Mouse (Mus musculus) stomach, postnatal 0 days (tissue): ENCODE measurements around the gene Map3k15. TPM values are rescaled to one million over a fixed set of nuclear protein-coding genes. Genes with fewer than 3 reads are reported as not detected.

Experiments used
- ATAC-seq: fragments of 200-750 bp; cut with Nextera tagmentation; 2 replicates; pipeline ENCODE4 v1.8.0; 2017; ENCODE audit not compliant: low FRiP score, low TSS enrichment
- DNase-seq: peaks from one replicate; pipeline ENCODE4 v3.0.0-alpha.2; 2016; ENCODE audit warnings: low spot score
- H3K27ac ChIP-seq: fragments of 300-500 bp; sonication (generic); replicated peaks from 2 replicates; pipeline ENCODE4 v1.5.1; 2014; ENCODE audit warnings: mild to moderate bottlenecking, control low read depth
- H3K27me3 ChIP-seq: fragments of 300-500 bp; sonication (generic); 2 replicates; pipeline ENCODE4 v1.6.1; 2014; ENCODE audit warnings: low read length; ENCODE audit not compliant: control insufficient read depth, insufficient read depth
- H3K36me3 ChIP-seq: fragments of 300-500 bp; sonication (generic); 2 replicates; pipeline ENCODE4 v1.6.1; 2014; ENCODE audit warnings: low read length, mixed read lengths; ENCODE audit not compliant: control insufficient read depth, insufficient read depth
- H3K4me1 ChIP-seq: fragments of 300-500 bp; sonication (generic); replicated peaks from 2 replicates; pipeline ENCODE4 v1.6.1; 2014; ENCODE audit warnings: antibody characterized with exemption; ENCODE audit not compliant: control insufficient read depth, insufficient read depth
- H3K4me2 ChIP-seq: fragments of 300-500 bp; sonication (generic); replicated peaks from 2 replicates; pipeline ENCODE4 v1.6.1; 2014; ENCODE audit warnings: low read depth, mild to moderate bottlenecking, control low read depth, moderate library complexity
- H3K4me3 ChIP-seq: fragments of 300-500 bp; sonication (generic); 2 replicates; pipeline ENCODE4 v1.5.1; 2014; ENCODE audit warnings: low read depth, low read length, control low read depth
- H3K9ac ChIP-seq: fragments of 300-500 bp; sonication (generic); 2 replicates; pipeline ENCODE4 v1.6.1; 2014; ENCODE audit warnings: mild to moderate bottlenecking, low read length, control low read depth, mixed read lengths
- H3K9me3 ChIP-seq: fragments of 300-500 bp; sonication (generic); 2 replicates; pipeline ENCODE4 v1.6.1; 2016; ENCODE audit warnings: low read length; ENCODE audit not compliant: control insufficient read depth
- CTCF ChIP-seq: IDR thresholded peaks from 2 replicates; pipeline ENCODE4 v1.5.1; 2016; ENCODE audit warnings: antibody characterized with exemption, low read depth, mild to moderate bottlenecking, moderate library complexity
- EP300 ChIP-seq: optimal IDR thresholded peaks from 2 replicates; pipeline ENCODE3; 2016; ENCODE audit warnings: antibody characterized with exemption
- WGBS: fragments of 180-500 bp; shearing (Covaris S2); extraction: QIAGEN DNeasy Blood & Tissue Kit; methylation state at CpG from one replicate; pipeline ENCODE4 v1.1.7; 2014; 5-methylcytosine and 5-hydroxymethylcytosine counted together
- polyA plus RNA-seq: library from polyadenylated mRNA; unstranded; fragments of >200 nt; fragmentation: Nextera tagmentation; extraction: Ambion mirVana; gene quantifications from 2 replicates; pipeline ENCODE4 v1.2.1, GENCODE M21; 2015

The Map3k15 gene
- polyA plus RNA-seq, 1 experiment from 2014 or later: 0.12 TPM

- ATAC-seq (no peak), DNase-seq (no peak)
- Histone ChIP-seq H3K36me3 (no peaks in the 10 kb centered on the region), H3K4me1 (no peaks in the 10 kb centered on the region), H3K27me3 (no peaks in the 10 kb centered on the region), H3K4me2 (no peak overlapping the region), H3K27ac (no peak overlapping the region), H3K4me3 (no peak overlapping the region), H3K9ac (no peak overlapping the region), H3K9me3 (no peaks in the 10 kb centered on the region)
- TF ChIP-seq EP300 (no peak), CTCF (peak; percentile 81)
- 23% methylated on average over 5 of the region's 5 CpGs for WGBS
These were observed 14.5 kb upstream of the Map3k15 start for GRCm38 (mm10) chrX:159973730-159974129.

GRCm38 (mm10) chrX:159976243-159976642 lies 12.0 kb upstream of the Map3k15 start:
- Histone ChIP-seq H3K9me3 (no peaks in the 10 kb centered on the region), H3K4me1 (no peaks in the 10 kb centered on the region), H3K9ac (no peak overlapping the region), H3K4me2 (no peak overlapping the region), H3K27ac (no peak overlapping the region), H3K27me3 (no peaks in the 10 kb centered on the region), H3K4me3 (no peak overlapping the region), H3K36me3 (no peaks in the 10 kb centered on the region)
- TF ChIP-seq EP300: no peak
- no peak for TF ChIP-seq CTCF
- ATAC-seq: no peak
- no peak for DNase-seq
- WGBS: 64% methylated on average over 3 of the region's 3 CpGs

- ATAC-seq (no peak), DNase-seq (no peak)
- Histone ChIP-seq H3K27ac (no peak overlapping the region), H3K9me3 (no peaks in the 10 kb centered on the region), H3K4me3 (no peak overlapping the region), H3K36me3 (no peaks in the 10 kb centered on the region), H3K4me1 (no peaks in the 10 kb centered on the region), H3K4me2 (no peak overlapping the region), H3K9ac (no peak overlapping the region), H3K27me3 (no peaks in the 10 kb centered on the region)
- WGBS: 86% methylated on average over 6 of the region's 6 CpGs
- TF ChIP-seq EP300 (no peak), CTCF (no peak)
These were observed 7.6 kb downstream of the Map3k15 start for GRCm38 (mm10) chrX:159995808-159996207.

GRCm38 (mm10) chrX:160053306-160053705 lies 65.1 kb downstream of the Map3k15 start:
- Histone ChIP-seq H3K4me1 (no peaks in the 10 kb centered on the region), H3K4me3 (no peak overlapping the region), H3K27me3 (no peaks in the 10 kb centered on the region), H3K27ac (no peak overlapping the region), H3K36me3 (no peaks in the 10 kb centered on the region), H3K4me2 (no peak overlapping the region), H3K9me3 (no peaks in the 10 kb centered on the region), H3K9ac (no peak overlapping the region)
- no peak for TF ChIP-seq CTCF
- TF ChIP-seq EP300: no peak
- no peak for ATAC-seq
- DNase-seq: no peak
- 73% methylated on average over 1 of the region's 1 CpGs for WGBS

GRCm38 (mm10) chrX:160054643-160055042 lies 66.4 kb downstream of the Map3k15 start:
- ATAC-seq: no peak

GRCm38 (mm10) chrX:160091973-160092372 lies 103.7 kb downstream of the Map3k15 start:
- H3K4me3 ChIP-seq: no peak overlapping the region
- no peaks in the 10 kb centered on the region for H3K36me3 ChIP-seq
- H3K27ac ChIP-seq: no peak overlapping the region
- H3K9ac ChIP-seq: no peak overlapping the region
- H3K27me3 ChIP-seq: no peaks in the 10 kb centered on the region
- H3K9me3 ChIP-seq: no peaks in the 10 kb centered on the region
- 70% methylated on average over 1 of the region's 1 CpGs for WGBS
- no peak for ATAC-seq
- no peak for DNase-seq
- H3K4me1 ChIP-seq: no peaks in the 10 kb centered on the region
- no peak overlapping the region for H3K4me2 ChIP-seq
- TF ChIP-seq EP300 (no peak), CTCF (no peak)

More at GRCm38 (mm10) chrX:160054643-160055042, 66.4 kb downstream of the Map3k15 start:
- H3K27me3 ChIP-seq: no peaks in the 10 kb centered on the region
- TF ChIP-seq EP300: no peak
- no peaks in the 10 kb centered on the region for H3K9me3 ChIP-seq
- H3K4me1 ChIP-seq: no peaks in the 10 kb centered on the region
- no peak overlapping the region for H3K4me3 ChIP-seq
- no peak overlapping the region for H3K4me2 ChIP-seq
- 67% methylated on average over 5 of the region's 5 CpGs for WGBS
- no peaks in the 10 kb centered on the region for H3K36me3 ChIP-seq
- no peak overlapping the region for H3K27ac ChIP-seq
- H3K9ac ChIP-seq: no peak overlapping the region
- DNase-seq: no peak
